Mouse (Mus musculus): Measurements from ENCODE around the gene Ctsa. TPM values are rescaled to one million over a fixed set of nuclear protein-coding genes. Genes with fewer than 3 reads are reported as not detected.
A peak's percentile ranks its signal among the peaks of the same experiment; 100 is the strongest.
"Not testable (repeated sequence)": the region's sequence is repeated elsewhere in the genome, so short reads cannot be mapped to it uniquely, and the experiment has no call there.

Gene Ctsa
- polyA plus RNA-seq, 1 experiment = 25.9 TPM

DNA sequence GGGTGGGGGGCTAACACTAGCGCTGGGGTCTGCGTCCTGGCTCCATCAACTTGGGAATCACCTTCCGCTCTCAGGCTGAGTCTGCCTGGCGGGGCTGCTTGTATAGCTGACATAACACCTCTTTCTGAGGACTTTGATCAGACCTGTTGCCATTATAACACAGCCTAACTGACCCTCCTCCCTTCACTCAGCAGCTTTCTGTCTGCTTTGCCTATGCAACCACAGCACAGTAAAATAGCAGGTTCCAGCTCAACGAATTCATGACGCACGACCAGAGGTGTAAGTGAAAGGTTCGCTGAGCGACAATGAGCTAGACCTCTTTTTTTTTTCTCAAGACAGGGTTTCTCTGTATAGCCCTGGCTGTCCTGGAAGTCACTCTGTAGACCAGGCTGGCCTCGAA is 1.6 kb upstream of the Ctsa start:
- peak overlapping the region; percentile 32; the same call in 1 of the 2 replicates for H3K4me3 ChIP-seq (ENCODE audit: control insufficient read depth, low read depth, low read length)
- peaks cover 18% of the 10 kb centered on the region for H3K4me1 ChIP-seq (ENCODE audit: control insufficient read depth, insufficient read depth, low read length)
- H3K27ac ChIP-seq (ENCODE audit: control insufficient read depth, insufficient read depth, low read depth, low read length) = no peak overlapping the region
- no peaks in the 10 kb centered on the region for H3K27me3 ChIP-seq (ENCODE audit: control insufficient read depth, insufficient read depth, low read length)
- TF ChIP-seq POLR2A (IDR thresholded peaks at IDR 0.05; ENCODE audit: control insufficient read depth, low read depth, low read length) = no peak
- no peak for TF ChIP-seq CTCF (IDR thresholded peaks at IDR 0.05; ENCODE audit: control insufficient read depth, insufficient read depth, insufficient replicate concordance, low read depth, low read length)
- H3K36me3 ChIP-seq (ENCODE audit: control insufficient read depth, insufficient read depth, low read length) = no peaks in the 10 kb centered on the region

DNA sequence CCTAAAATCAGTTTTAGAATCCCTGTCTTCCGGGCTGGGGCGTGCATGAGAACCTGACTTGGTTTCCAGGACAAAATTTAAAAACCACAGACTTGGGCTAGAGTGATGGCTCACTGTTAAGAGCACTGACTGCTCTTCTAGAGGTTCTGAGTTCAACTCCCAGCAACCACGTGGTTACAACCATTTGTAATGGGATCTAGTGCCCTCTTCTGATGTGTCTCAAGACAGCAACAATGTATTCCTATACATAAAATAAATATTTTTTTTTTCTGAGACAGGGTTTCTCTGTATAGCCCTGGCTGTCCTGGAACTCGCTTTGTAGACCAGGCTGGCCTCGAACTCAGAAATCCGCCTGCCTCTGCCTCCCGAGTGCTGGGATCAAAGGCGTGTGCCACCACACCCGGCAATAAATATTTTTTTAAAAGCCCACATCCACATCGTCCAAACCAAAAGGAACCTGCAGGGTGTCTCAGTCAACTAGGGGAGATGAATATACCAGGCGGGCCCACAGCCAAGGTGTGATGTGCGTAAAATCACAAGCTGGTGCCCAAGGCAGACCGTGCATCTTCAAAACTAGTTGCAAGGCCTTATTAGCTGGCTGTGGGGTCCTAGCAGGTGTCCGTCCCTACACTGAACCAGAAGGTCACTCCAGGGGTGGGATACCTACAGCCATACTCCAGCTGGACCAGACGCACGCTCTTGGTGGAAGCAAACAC is 483 bp upstream of the Ctsa start:
- Histone ChIP-seq H3K36me3 (ENCODE audit: control insufficient read depth, insufficient read depth, low read length) (no peaks in the 10 kb centered on the region), H3K4me3 (ENCODE audit: control insufficient read depth, low read depth, low read length) (no peak overlapping the region; the same call in 1 of the 2 replicates), H3K4me1 (ENCODE audit: control insufficient read depth, insufficient read depth, low read length) (peaks cover 18% of the 10 kb centered on the region), H3K27ac (ENCODE audit: control insufficient read depth, insufficient read depth, low read depth, low read length) (no peak overlapping the region), H3K27me3 (ENCODE audit: control insufficient read depth, insufficient read depth, low read length) (no peaks in the 10 kb centered on the region)
- TF ChIP-seq POLR2A (IDR thresholded peaks at IDR 0.05; ENCODE audit: control insufficient read depth, low read depth, low read length) = no peak
- no peak for TF ChIP-seq CTCF (IDR thresholded peaks at IDR 0.05; ENCODE audit: control insufficient read depth, insufficient read depth, insufficient replicate concordance, low read depth, low read length)

GRCm38 (mm10) chr2:164833314-164833959 is 764 bp downstream of the Ctsa start, which contains the start of gene Neurl2:
TSS of gene Neurl2 (minus strand) at chr2:164833456.
- H3K27me3 ChIP-seq (ENCODE audit: control insufficient read depth, insufficient read depth, low read length) = no peaks in the 10 kb centered on the region
- peak within 1 kb of the TSS; percentile 43 for H3K27ac ChIP-seq (ENCODE audit: control insufficient read depth, insufficient read depth, low read depth, low read length)
- H3K36me3 ChIP-seq (ENCODE audit: control insufficient read depth, insufficient read depth, low read length) = no peaks in the 10 kb centered on the region
- H3K4me3 ChIP-seq (ENCODE audit: control insufficient read depth, low read depth, low read length) = peak within 1 kb of the TSS; percentile 84
- peaks cover 18% of the 10 kb centered on the region for H3K4me1 ChIP-seq (ENCODE audit: control insufficient read depth, insufficient read depth, low read length)
- TF ChIP-seq POLR2A (IDR thresholded peaks at IDR 0.05; ENCODE audit: control insufficient read depth, low read depth, low read length) (no peak), CTCF (IDR thresholded peaks at IDR 0.05; ENCODE audit: control insufficient read depth, insufficient read depth, insufficient replicate concordance, low read depth, low read length) (no peak)

DNA sequence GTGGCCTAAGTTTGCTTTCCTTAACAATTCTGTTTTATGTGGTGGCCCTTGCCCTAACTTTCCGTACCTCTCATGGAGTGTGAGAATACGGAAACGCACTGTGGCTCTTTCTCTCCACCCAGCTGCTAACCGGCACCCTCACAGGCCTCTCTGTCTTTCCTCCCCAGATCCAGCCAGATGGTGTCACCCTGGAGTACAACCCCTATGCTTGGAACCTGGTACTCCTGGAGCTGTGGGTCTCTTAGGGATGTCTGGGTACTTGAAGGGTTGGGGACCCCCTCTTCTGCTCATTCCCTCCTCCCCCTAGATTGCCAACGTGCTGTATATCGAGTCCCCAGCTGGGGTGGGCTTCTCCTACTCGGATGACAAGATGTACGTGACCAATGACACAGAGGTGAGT is 1.9 kb downstream of the Ctsa start:
- TF ChIP-seq CTCF (IDR thresholded peaks at IDR 0.05; ENCODE audit: control insufficient read depth, insufficient read depth, insufficient replicate concordance, low read depth, low read length) (no peak), POLR2A (IDR thresholded peaks at IDR 0.05; ENCODE audit: control insufficient read depth, low read depth, low read length) (no peak)
- peaks cover 18% of the 10 kb centered on the region for H3K4me1 ChIP-seq (ENCODE audit: control insufficient read depth, insufficient read depth, low read length)
- H3K4me3 ChIP-seq (ENCODE audit: control insufficient read depth, low read depth, low read length) = no peak overlapping the region; the same call in 1 of the 2 replicates
- H3K27ac ChIP-seq (ENCODE audit: control insufficient read depth, insufficient read depth, low read depth, low read length) = no peak overlapping the region
- H3K27me3 ChIP-seq (ENCODE audit: control insufficient read depth, insufficient read depth, low read length) = no peaks in the 10 kb centered on the region
- no peaks in the 10 kb centered on the region for H3K36me3 ChIP-seq (ENCODE audit: control insufficient read depth, insufficient read depth, low read length)

GRCm38 (mm10) chr2:164835164-164835563 is 2.5 kb downstream of the Ctsa start:
- TF ChIP-seq POLR2A (IDR thresholded peaks at IDR 0.05; ENCODE audit: control insufficient read depth, low read depth, low read length) (no peak), CTCF (IDR thresholded peaks at IDR 0.05; ENCODE audit: control insufficient read depth, insufficient read depth, insufficient replicate concordance, low read depth, low read length) (no peak)
- H3K4me3 ChIP-seq (ENCODE audit: control insufficient read depth, low read depth, low read length) = no peak overlapping the region

DNA sequence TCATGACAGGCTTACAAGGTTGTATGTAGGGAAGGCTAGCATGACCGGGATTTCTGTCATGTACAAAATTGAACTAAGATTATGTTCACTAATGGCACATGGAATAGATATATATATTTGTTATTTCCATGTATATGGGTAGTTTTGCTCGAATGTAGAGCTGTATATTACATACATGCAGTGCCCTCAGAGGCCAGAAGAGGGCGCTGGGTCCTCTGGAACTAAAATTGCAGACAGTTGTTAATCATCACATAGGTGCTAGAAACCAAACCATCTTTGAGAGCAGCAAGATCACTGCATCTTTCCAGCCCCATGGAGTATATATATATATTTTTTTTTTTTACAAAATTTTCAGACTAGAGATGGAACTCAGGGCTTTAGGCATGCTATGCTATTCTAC is 13.1 kb downstream of the Ctsa start:
- Histone ChIP-seq H3K27me3 (ENCODE audit: control insufficient read depth, insufficient read depth, low read length) (no peaks in the 10 kb centered on the region), H3K4me1 (ENCODE audit: control insufficient read depth, insufficient read depth, low read length) (peaks cover 2% of the 10 kb centered on the region; the same call in 1 of the 2 replicates), H3K36me3 (ENCODE audit: control insufficient read depth, insufficient read depth, low read length) (no peaks in the 10 kb centered on the region), H3K27ac (ENCODE audit: control insufficient read depth, insufficient read depth, low read depth, low read length) (no peak overlapping the region), H3K4me3 (ENCODE audit: control insufficient read depth, low read depth, low read length) (no peak overlapping the region)
- TF ChIP-seq CTCF (IDR thresholded peaks at IDR 0.05; ENCODE audit: control insufficient read depth, insufficient read depth, insufficient replicate concordance, low read depth, low read length) (no peak; the same call in 1 of the 2 replicates), POLR2A (IDR thresholded peaks at IDR 0.05; ENCODE audit: control insufficient read depth, low read depth, low read length) (no peak)

More at GRCm38 (mm10) chr2:164835164-164835563, 2.5 kb downstream of the Ctsa start:
- Histone ChIP-seq H3K4me1 (ENCODE audit: control insufficient read depth, insufficient read depth, low read length) (peaks cover 18% of the 10 kb centered on the region), H3K27ac (ENCODE audit: control insufficient read depth, insufficient read depth, low read depth, low read length) (no peak overlapping the region), H3K27me3 (ENCODE audit: control insufficient read depth, insufficient read depth, low read length) (no peaks in the 10 kb centered on the region), H3K36me3 (ENCODE audit: control insufficient read depth, insufficient read depth, low read length) (no peaks in the 10 kb centered on the region)

- H3K4me1 ChIP-seq (ENCODE audit: control insufficient read depth, insufficient read depth, low read length) = peaks cover 2% of the 10 kb centered on the region; the same call in 1 of the 2 replicates
- H3K4me3 ChIP-seq (ENCODE audit: control insufficient read depth, low read depth, low read length) = no peak overlapping the region
- TF ChIP-seq POLR2A (IDR thresholded peaks at IDR 0.05; ENCODE audit: control insufficient read depth, low read depth, low read length) (no peak), CTCF (IDR thresholded peaks at IDR 0.05; ENCODE audit: control insufficient read depth, insufficient read depth, insufficient replicate concordance, low read depth, low read length) (no peak)
- no peak overlapping the region for H3K27ac ChIP-seq (ENCODE audit: control insufficient read depth, insufficient read depth, low read depth, low read length)
- H3K27me3 ChIP-seq (ENCODE audit: control insufficient read depth, insufficient read depth, low read length) = no peaks in the 10 kb centered on the region
- no peaks in the 10 kb centered on the region for H3K36me3 ChIP-seq (ENCODE audit: control insufficient read depth, insufficient read depth, low read length)
These were observed 17.4 kb downstream of the Ctsa start for GRCm38 (mm10) chr2:164850061-164850460.

DNA sequence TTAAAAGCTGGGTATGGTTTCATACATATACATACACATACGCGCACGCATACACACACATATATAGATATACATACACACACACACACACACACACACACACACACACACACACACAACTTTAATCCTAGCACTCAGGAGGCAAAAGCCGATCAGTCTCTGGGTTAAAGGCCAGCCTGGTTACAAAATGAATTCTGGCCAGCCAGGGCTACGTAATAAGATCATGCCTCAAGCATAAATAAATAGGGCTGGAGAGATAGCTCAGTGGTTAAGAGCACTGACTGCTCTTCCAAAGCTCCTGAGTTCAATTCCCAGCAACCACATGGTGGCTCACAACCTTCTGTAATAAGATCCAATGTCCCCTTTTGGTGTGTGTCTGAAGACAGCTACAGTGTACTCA is 22.9 kb downstream of the Ctsa start:
- not testable (repeated sequence) for H3K27me3 ChIP-seq (ENCODE audit: control insufficient read depth, insufficient read depth, low read length); H3K36me3 ChIP-seq (ENCODE audit: control insufficient read depth, insufficient read depth, low read length); H3K4me3 ChIP-seq (ENCODE audit: control insufficient read depth, low read depth, low read length); H3K27ac ChIP-seq (ENCODE audit: control insufficient read depth, insufficient read depth, low read depth, low read length); H3K4me1 ChIP-seq (ENCODE audit: control insufficient read depth, insufficient read depth, low read length)
